Mouse (Mus musculus): Measurements from ENCODE around the gene Irf2. TPM values are rescaled to one million over a fixed set of nuclear protein-coding genes. Genes with fewer than 3 reads are reported as not detected.

The Irf2 gene
- polyA plus RNA-seq, 1 experiment, result not detected

DNA sequence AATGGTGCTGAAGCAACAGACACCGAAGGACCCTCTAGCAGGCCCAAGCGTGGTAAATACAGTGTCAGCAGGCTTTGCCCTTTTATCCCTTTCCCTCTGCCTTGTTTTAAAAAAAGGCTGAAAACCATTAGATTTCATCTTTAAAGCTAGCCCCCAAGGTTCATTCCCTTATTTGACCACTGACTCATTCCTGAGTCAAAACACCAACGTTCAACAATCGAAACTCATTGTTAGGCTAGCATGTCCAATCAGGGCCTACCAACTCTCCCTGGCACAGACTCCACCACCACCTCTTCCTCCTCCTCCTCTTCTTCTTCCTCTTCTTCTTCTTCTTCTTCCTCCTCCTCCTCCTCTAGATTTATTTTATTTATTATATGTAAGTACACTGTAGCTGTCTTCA, 30.2 kb upstream of the Irf2 start:
- no peak overlapping the region for H3K4me3 ChIP-seq (ENCODE audit: insufficient read depth, low read depth, low read length)
- H3K4me1 ChIP-seq (ENCODE audit: control insufficient read depth, insufficient read depth, low read length), result peaks cover 9% of the 10 kb centered on the region
- TF ChIP-seq CTCF (IDR thresholded peaks at IDR 0.05; ENCODE audit: insufficient read depth, low read depth, low read length) (no peak), POLR2A (IDR thresholded peaks at IDR 0.05; ENCODE audit: insufficient read depth, low read depth, low read length) (no peak)
- H3K27ac ChIP-seq (ENCODE audit: insufficient read depth, low read depth, low read length), result no peak overlapping the region
- WGBS, result 95% methylated on average over 4 of the region's 4 CpGs

- Histone ChIP-seq H3K27ac (ENCODE audit: insufficient read depth, low read depth, low read length) (no peak overlapping the region), H3K4me3 (ENCODE audit: insufficient read depth, low read depth, low read length) (no peak overlapping the region), H3K4me1 (ENCODE audit: control insufficient read depth, insufficient read depth, low read length) (peaks cover 12% of the 10 kb centered on the region)
- 59% methylated on average over 8 of the region's 8 CpGs for WGBS
- TF ChIP-seq CTCF (IDR thresholded peaks at IDR 0.05; ENCODE audit: insufficient read depth, low read depth, low read length) (no peak), POLR2A (IDR thresholded peaks at IDR 0.05; ENCODE audit: insufficient read depth, low read depth, low read length) (no peak)
Observed at GRCm38 (mm10) chr8:46710289-46710688, 29.2 kb upstream of the Irf2 start.

DNA sequence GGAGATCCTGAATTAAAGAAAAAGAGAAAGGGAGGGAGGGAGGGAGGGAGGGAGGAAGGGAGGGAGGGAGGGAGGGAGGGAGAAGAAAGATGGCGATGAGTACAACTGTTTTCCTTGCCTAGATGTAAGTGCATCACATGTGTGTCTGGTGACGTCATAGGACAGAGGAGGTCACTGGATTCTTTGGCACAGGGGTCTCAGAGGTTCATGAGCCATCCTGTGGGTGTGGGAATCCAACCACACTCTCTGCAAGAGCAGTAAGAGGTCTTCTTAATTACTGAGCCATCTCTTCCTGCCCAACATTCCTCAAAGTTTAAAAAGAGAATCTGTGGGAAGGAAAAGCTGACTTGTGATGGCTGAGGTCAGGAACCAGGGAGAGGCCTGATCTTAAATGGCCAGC, 28.0 kb upstream of the Irf2 start:
- TF ChIP-seq CTCF (IDR thresholded peaks at IDR 0.05; ENCODE audit: insufficient read depth, low read depth, low read length) (no peak), POLR2A (IDR thresholded peaks at IDR 0.05; ENCODE audit: insufficient read depth, low read depth, low read length) (no peak)
- 87% methylated on average over 2 of the region's 2 CpGs for WGBS

DNA sequence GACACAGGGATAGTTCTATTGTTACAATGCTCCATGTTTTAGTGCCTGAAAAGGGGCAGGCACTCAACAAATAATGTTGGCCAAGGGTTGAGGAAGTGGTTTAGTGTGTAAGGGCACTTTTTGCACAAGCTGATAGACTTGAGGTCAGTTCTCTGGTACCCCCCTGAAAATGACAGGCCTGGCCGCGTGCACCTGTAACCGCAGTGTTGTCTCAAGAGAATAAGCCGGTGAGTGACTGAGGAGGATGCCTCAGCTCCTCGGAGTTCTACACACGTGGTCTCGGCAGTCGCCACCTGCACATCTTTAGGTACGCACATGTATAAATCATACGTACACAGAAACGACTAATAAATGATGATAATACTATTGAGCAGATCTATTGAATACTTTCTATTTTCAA, 26.4 kb upstream of the Irf2 start:
- WGBS, result 96% methylated on average over 11 of the region's 11 CpGs
- no peak overlapping the region for H3K27ac ChIP-seq (ENCODE audit: insufficient read depth, low read depth, low read length)
- H3K4me1 ChIP-seq (ENCODE audit: control insufficient read depth, insufficient read depth, low read length), result peaks cover 22% of the 10 kb centered on the region
- TF ChIP-seq CTCF (IDR thresholded peaks at IDR 0.05; ENCODE audit: insufficient read depth, low read depth, low read length), result no peak
- TF ChIP-seq POLR2A (IDR thresholded peaks at IDR 0.05; ENCODE audit: insufficient read depth, low read depth, low read length), result no peak
- no peak overlapping the region for H3K4me3 ChIP-seq (ENCODE audit: insufficient read depth, low read depth, low read length)

More for the DNA sequence above, 28.0 kb upstream of the Irf2 start:
- Histone ChIP-seq H3K27ac (ENCODE audit: insufficient read depth, low read depth, low read length) (no peak overlapping the region), H3K4me1 (ENCODE audit: control insufficient read depth, insufficient read depth, low read length) (peaks cover 17% of the 10 kb centered on the region), H3K4me3 (ENCODE audit: insufficient read depth, low read depth, low read length) (no peak overlapping the region)

DNA sequence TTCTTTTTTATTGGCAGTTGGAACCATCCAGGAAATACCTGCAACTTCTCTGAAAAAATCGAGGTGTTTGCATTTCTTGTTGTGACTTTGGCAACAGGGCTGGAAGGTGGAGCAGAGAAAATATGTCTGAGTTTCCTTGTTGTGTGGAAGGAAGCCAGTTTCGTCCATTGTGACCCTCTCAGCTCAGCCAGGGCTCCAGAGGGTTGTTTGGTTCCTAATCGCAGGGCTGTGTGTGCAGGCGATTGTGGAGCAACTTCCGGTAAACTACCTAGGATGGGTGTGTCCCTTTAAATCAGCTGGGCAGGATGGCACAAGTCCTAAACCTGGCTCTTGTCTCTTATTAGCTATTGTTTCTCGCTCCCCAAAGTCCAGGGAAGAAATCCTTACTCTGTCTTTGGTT, 25.7 kb upstream of the Irf2 start:
- Histone ChIP-seq H3K27ac (ENCODE audit: insufficient read depth, low read depth, low read length) (peak overlapping the region; percentile 42; the same call in 1 of the 2 replicates), H3K4me3 (ENCODE audit: insufficient read depth, low read depth, low read length) (no peak overlapping the region), H3K4me1 (ENCODE audit: control insufficient read depth, insufficient read depth, low read length) (peaks cover 22% of the 10 kb centered on the region)
- no peak for TF ChIP-seq POLR2A (IDR thresholded peaks at IDR 0.05; ENCODE audit: insufficient read depth, low read depth, low read length)
- TF ChIP-seq CTCF (IDR thresholded peaks at IDR 0.05; ENCODE audit: insufficient read depth, low read depth, low read length), result no peak
- 59% methylated on average over 6 of the region's 6 CpGs for WGBS

DNA sequence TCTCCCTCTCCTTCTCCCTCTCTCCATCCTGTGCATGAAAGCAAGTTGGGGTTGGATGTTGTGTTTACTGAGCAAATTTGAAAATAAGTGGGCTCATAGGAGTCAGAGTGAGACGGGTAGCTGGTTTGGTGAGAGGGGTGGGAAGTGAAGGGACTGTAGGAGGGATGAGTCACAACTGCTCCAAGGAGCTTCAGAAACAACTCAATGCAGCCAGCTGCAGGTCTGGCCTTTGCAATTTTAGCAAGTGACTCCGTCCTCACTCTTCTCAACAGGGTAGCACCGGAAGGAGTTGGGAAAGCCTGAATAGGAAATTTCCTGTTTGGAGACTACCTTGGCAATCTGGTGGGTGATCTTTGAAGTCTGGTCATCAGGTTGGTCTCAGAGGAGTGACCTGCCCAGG, 25.1 kb upstream of the Irf2 start:
- 17% methylated on average over 3 of the region's 3 CpGs for WGBS
- no peak for TF ChIP-seq POLR2A (IDR thresholded peaks at IDR 0.05; ENCODE audit: insufficient read depth, low read depth, low read length)
- TF ChIP-seq CTCF (IDR thresholded peaks at IDR 0.05; ENCODE audit: insufficient read depth, low read depth, low read length), result no peak

GRCm38 (mm10) chr8:46716477-46716876, 23.1 kb upstream of the Irf2 start:
- Histone ChIP-seq H3K4me3 (ENCODE audit: insufficient read depth, low read depth, low read length) (no peak overlapping the region), H3K27ac (ENCODE audit: insufficient read depth, low read depth, low read length) (no peak overlapping the region; the same call in 1 of the 2 replicates), H3K4me1 (ENCODE audit: control insufficient read depth, insufficient read depth, low read length) (peaks cover 22% of the 10 kb centered on the region)
- 21% methylated on average over 11 of the region's 11 CpGs for WGBS
- no peak for TF ChIP-seq CTCF (IDR thresholded peaks at IDR 0.05; ENCODE audit: insufficient read depth, low read depth, low read length)
- no peak for TF ChIP-seq POLR2A (IDR thresholded peaks at IDR 0.05; ENCODE audit: insufficient read depth, low read depth, low read length)

More for the DNA sequence above, 25.1 kb upstream of the Irf2 start:
- Histone ChIP-seq H3K4me1 (ENCODE audit: control insufficient read depth, insufficient read depth, low read length) (peaks cover 22% of the 10 kb centered on the region), H3K4me3 (ENCODE audit: insufficient read depth, low read depth, low read length) (no peak overlapping the region), H3K27ac (ENCODE audit: insufficient read depth, low read depth, low read length) (peak overlapping the region; percentile 66; the same call in 1 of the 2 replicates)

- 56% methylated on average over 6 of the region's 6 CpGs for WGBS
Observed at GRCm38 (mm10) chr8:46717170-46717569, 22.4 kb upstream of the Irf2 start.

GRCm38 (mm10) chr8:46718301-46718700, 21.2 kb upstream of the Irf2 start:
- H3K4me3 ChIP-seq (ENCODE audit: insufficient read depth, low read depth, low read length), result no peak overlapping the region
- no peak for TF ChIP-seq CTCF (IDR thresholded peaks at IDR 0.05; ENCODE audit: insufficient read depth, low read depth, low read length)
- no peak for TF ChIP-seq POLR2A (IDR thresholded peaks at IDR 0.05; ENCODE audit: insufficient read depth, low read depth, low read length)
- WGBS, result 93% methylated on average over 8 of the region's 8 CpGs

More at GRCm38 (mm10) chr8:46717170-46717569, 22.4 kb upstream of the Irf2 start:
- H3K4me1 ChIP-seq (ENCODE audit: control insufficient read depth, insufficient read depth, low read length), result peaks cover 22% of the 10 kb centered on the region
- TF ChIP-seq CTCF (IDR thresholded peaks at IDR 0.05; ENCODE audit: insufficient read depth, low read depth, low read length) (no peak), POLR2A (IDR thresholded peaks at IDR 0.05; ENCODE audit: insufficient read depth, low read depth, low read length) (no peak)
- H3K4me3 ChIP-seq (ENCODE audit: insufficient read depth, low read depth, low read length), result no peak overlapping the region
- H3K27ac ChIP-seq (ENCODE audit: insufficient read depth, low read depth, low read length), result no peak overlapping the region

DNA sequence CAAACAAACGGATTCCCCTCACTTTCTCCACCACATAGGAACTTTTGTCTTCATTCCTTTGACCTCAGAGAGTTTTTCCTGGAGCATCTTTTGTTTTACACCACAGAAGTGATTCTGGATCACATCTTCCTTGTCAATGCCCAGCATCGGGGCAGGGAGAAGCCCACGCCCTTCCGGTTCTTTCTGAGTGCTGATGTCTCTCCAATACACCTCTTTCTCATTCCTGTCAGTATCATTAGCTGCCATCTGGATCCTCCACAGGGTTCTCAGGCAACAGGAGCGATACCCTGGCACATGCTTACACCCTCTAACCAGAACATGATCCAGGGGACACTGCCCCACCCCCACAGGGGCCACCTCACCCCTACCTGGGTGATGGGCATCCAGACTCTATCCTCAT, 20.8 kb upstream of the Irf2 start:
- TF ChIP-seq CTCF (IDR thresholded peaks at IDR 0.05; ENCODE audit: insufficient read depth, low read depth, low read length), result no peak
- TF ChIP-seq POLR2A (IDR thresholded peaks at IDR 0.05; ENCODE audit: insufficient read depth, low read depth, low read length), result no peak
- WGBS, result 93% methylated on average over 5 of the region's 5 CpGs
- Histone ChIP-seq H3K4me3 (ENCODE audit: insufficient read depth, low read depth, low read length) (no peak overlapping the region), H3K27ac (ENCODE audit: insufficient read depth, low read depth, low read length) (no peak overlapping the region), H3K4me1 (ENCODE audit: control insufficient read depth, insufficient read depth, low read length) (peaks cover 19% of the 10 kb centered on the region)

More at GRCm38 (mm10) chr8:46718301-46718700, 21.2 kb upstream of the Irf2 start:
- Histone ChIP-seq H3K4me1 (ENCODE audit: control insufficient read depth, insufficient read depth, low read length) (peaks cover 20% of the 10 kb centered on the region), H3K27ac (ENCODE audit: insufficient read depth, low read depth, low read length) (no peak overlapping the region)

Measured in olfactory bulb, adult 2 months (tissue).